Mouse (Mus musculus): ENCODE results near the gene Pibf1. TPM values are rescaled to one million over a fixed set of nuclear protein-coding genes. Genes with fewer than 3 reads are reported as not detected.

The Pibf1 gene
- polyA plus RNA-seq, 1 experiment = 2.8 TPM

- no peak for DNase-seq (ENCODE audit: low read depth)
These were observed 167.5 kb downstream of the Pibf1 start for GRCm38 (mm10) chr14:99266749-99267148.

- DNase-seq (ENCODE audit: low read depth) = no peak
These were observed 174.8 kb downstream of the Pibf1 start for GRCm38 (mm10) chr14:99274056-99274455.

GRCm38 (mm10) chr14:99275827-99276226 is 176.6 kb downstream of the Pibf1 start:
- no peak for DNase-seq (ENCODE audit: low read depth)

GRCm38 (mm10) chr14:99278312-99278711 is 179.1 kb downstream of the Pibf1 start:
- DNase-seq (ENCODE audit: low read depth) = no peak

- DNase-seq (ENCODE audit: low read depth) = no peak
These were observed 179.7 kb downstream of the Pibf1 start for GRCm38 (mm10) chr14:99278763-99279486.

GRCm38 (mm10) chr14:99280399-99280798 is 181.2 kb downstream of the Pibf1 start:
- no peak for DNase-seq (ENCODE audit: low read depth)

GRCm38 (mm10) chr14:99280825-99281433 is 181.7 kb downstream of the Pibf1 start:
- DNase-seq (ENCODE audit: low read depth) = no peak

GRCm38 (mm10) chr14:99285486-99285885 is 186.3 kb downstream of the Pibf1 start:
- DNase-seq (ENCODE audit: low read depth) = no peak

- no peak for DNase-seq (ENCODE audit: low read depth)
These were observed 193.0 kb downstream of the Pibf1 start for GRCm38 (mm10) chr14:99292176-99292575.

- DNase-seq (ENCODE audit: low read depth) = no peak
These were observed 195.2 kb downstream of the Pibf1 start for GRCm38 (mm10) chr14:99294424-99294823.

- no peak for DNase-seq (ENCODE audit: low read depth)
These were observed 196.6 kb downstream of the Pibf1 start for GRCm38 (mm10) chr14:99295606-99296341.

- DNase-seq (ENCODE audit: low read depth) = peak; percentile 41
These were observed 199.3 kb downstream of the Pibf1 start, which contains the start of gene Klf5 for GRCm38 (mm10) chr14:99298385-99299021. Gene Klf5, plus strand, starts transcription at chr14:99298691.

GRCm38 (mm10) chr14:99299022-99299481 is 199.8 kb downstream of the Pibf1 start:
- no peak for DNase-seq (ENCODE audit: low read depth)

GRCm38 (mm10) chr14:99299701-99300191 is 200.5 kb downstream of the Pibf1 start:
- DNase-seq (ENCODE audit: low read depth) = no peak

- no peak for DNase-seq (ENCODE audit: low read depth)
These were observed 202.2 kb downstream of the Pibf1 start for GRCm38 (mm10) chr14:99301472-99301871.

Other genes with a start within 250 kb of the Pibf1 start
- not detected in 2 replicates for gene Rpl36a-ps1, start 105.1 kb upstream of the Pibf1 start, polyA plus RNA-seq (2012; rRNA removed)
- gene Mzt1, start 53.3 kb upstream of the Pibf1 start, polyA plus RNA-seq (2012; rRNA removed) = 16.7 and 21.8 TPM in 2 replicates
- 3.1 TPM in 2 replicates for gene Bora, start 53.2 kb upstream of the Pibf1 start, polyA plus RNA-seq (2012; rRNA removed)
- 4.0 and 4.6 TPM in 2 replicates for gene Dis3, start 346 bp downstream of the Pibf1 start, polyA plus RNA-seq (2012; rRNA removed)
- 1.6 and 2.8 TPM in 2 replicates for gene Klf5, start 199.3 kb downstream of the Pibf1 start, polyA plus RNA-seq (2012; rRNA removed)

Data from gonadal fat pad, adult 2 months (tissue).